Mouse (Mus musculus) thymus, adult 2 months (tissue): Measurements from ENCODE around the gene Galnt7. TPM values are rescaled to one million over a fixed set of nuclear protein-coding genes. Genes with fewer than 3 reads are reported as not detected.

Experiments used
- DNase-seq: peaks from one replicate; pipeline ENCODE4 v3.0.0; 2021
- H3K27ac ChIP-seq: fragments of 200-500 bp; 2 replicates; pipeline ENCODE4 v1.5.1; 2012; ENCODE audit warnings: low read length, control low read depth; ENCODE audit not compliant: control insufficient read depth, insufficient read depth
- H3K27me3 ChIP-seq: fragments of 200-500 bp; 2 replicates; pipeline ENCODE4 v1.6.1; 2012; ENCODE audit warnings: mild to moderate bottlenecking, low read length, moderate library complexity, mixed read lengths; ENCODE audit not compliant: control insufficient read depth, insufficient read depth
- H3K36me3 ChIP-seq: fragments of 200-500 bp; 2 replicates; pipeline ENCODE4 v1.6.1; 2012; ENCODE audit warnings: mild to moderate bottlenecking, low read length, moderate library complexity; ENCODE audit not compliant: control insufficient read depth, insufficient read depth
- H3K4me1 ChIP-seq: fragments of 200-500 bp; replicated peaks from 2 replicates; pipeline ENCODE4 v1.6.1; 2012; ENCODE audit warnings: low read length; ENCODE audit not compliant: control insufficient read depth, insufficient read depth
- H3K4me3 ChIP-seq: fragments of 200-500 bp; 2 replicates; pipeline ENCODE4 v1.5.1; 2012; ENCODE audit warnings: mild to moderate bottlenecking, low read length, control low read depth, moderate library complexity; ENCODE audit not compliant: control insufficient read depth, insufficient read depth
- CTCF ChIP-seq: fragments of 200-500 bp; IDR thresholded peaks from 2 replicates; pipeline ENCODE4 v1.5.1; 2012; ENCODE audit warnings: mild to moderate bottlenecking, control low read depth, low read length, moderate library complexity, borderline replicate concordance; ENCODE audit not compliant: control insufficient read depth, poor library complexity, insufficient read depth; ENCODE audit errors: extremely low read depth
- POLR2A ChIP-seq: fragments of 200-500 bp; IDR thresholded peaks from 2 replicates; pipeline ENCODE4 v1.6.1; 2012; ENCODE audit warnings: mild to moderate bottlenecking, low read length, control low read depth, moderate library complexity; ENCODE audit not compliant: control insufficient read depth, poor library complexity, insufficient read depth; ENCODE audit errors: extremely low read depth
- WGBS: fragments of 180-500 bp; shearing (Covaris S2); methylation state at CpG from one replicate; pipeline ENCODE4 v1.1.7; 2018; 5-methylcytosine and 5-hydroxymethylcytosine counted together
- polyA plus RNA-seq: library from polyadenylated mRNA; depleted of rRNA; stranded (reverse); fragments of >200 nt; gene quantifications from 2 replicates; pipeline ENCODE4 v1.2.3, GENCODE M21; 2012

The Galnt7 gene
- polyA plus RNA-seq, 1 experiment, result 9.1 TPM

DNA sequence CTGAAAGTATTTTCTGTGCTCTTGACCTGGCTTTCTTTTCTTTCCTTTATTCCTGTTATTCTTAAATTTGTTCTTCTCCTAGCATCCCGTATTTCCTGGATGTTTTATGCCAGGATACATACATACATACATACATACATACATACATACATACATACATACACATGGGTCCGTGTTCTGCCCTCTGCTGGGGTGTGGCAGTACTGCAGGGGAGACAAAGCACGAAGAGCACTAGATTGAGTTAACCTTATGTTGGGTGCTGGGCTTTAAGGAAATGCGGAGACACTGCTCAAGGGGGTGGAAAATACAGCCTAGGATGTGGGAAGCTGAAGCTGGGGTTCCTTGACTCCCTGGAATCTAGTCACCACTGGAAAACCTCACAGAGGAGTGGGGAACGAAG lies 149.2 kb downstream of the Galnt7 start:
- Histone ChIP-seq H3K4me1 (no peaks in the 10 kb centered on the region), H3K36me3 (no peaks in the 10 kb centered on the region), H3K27me3 (no peaks in the 10 kb centered on the region), H3K27ac (no peak overlapping the region), H3K4me3 (no peak overlapping the region)
- DNase-seq, result peak; percentile 88
- WGBS, result 34% methylated on average over 5 of the region's 5 CpGs
- TF ChIP-seq POLR2A, result no peak

DNA sequence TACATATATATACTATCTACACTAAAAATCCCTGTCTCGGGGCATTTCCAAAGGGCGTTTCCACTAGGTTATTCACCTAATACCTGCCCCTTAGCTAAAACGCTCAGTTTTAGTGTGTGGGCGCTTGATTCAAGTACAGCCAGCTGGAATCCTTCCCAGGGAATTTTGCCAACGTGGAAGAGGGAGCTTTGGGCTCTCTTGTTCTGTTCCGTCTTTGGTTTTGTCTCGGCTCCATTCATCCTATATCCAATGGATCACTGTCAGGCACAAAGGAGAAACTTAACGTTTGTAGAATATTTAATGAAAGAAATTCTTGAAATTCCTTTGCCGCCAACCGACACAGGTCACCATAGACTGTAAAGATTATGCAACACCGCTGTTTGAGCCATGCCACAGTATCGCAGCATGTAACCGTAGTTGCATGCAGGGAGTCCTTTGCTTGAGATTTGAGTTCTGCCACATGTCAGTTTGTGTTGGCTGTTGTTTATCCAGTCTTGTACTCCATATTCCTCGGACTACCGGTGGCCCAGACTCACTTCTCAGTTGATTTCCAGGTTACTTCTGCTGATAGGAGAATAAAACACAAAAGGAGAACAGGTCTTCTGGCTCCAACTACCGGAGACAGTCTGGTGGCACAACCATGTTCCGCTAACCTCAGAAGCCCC lies 153.9 kb downstream of the Galnt7 start:
- DNase-seq, result no peak
- H3K4me3 ChIP-seq, result no peak overlapping the region
- no peaks in the 10 kb centered on the region for H3K27me3 ChIP-seq
- WGBS, result 92% methylated on average over 17 of the region's 17 CpGs
- no peaks in the 10 kb centered on the region for H3K36me3 ChIP-seq
- H3K27ac ChIP-seq, result no peak overlapping the region
- TF ChIP-seq CTCF, result no peak
- TF ChIP-seq POLR2A, result no peak
- no peaks in the 10 kb centered on the region for H3K4me1 ChIP-seq

GRCm38 (mm10) chr8:57498494-57498846 lies 154.4 kb downstream of the Galnt7 start:
- Histone ChIP-seq H3K27me3 (no peaks in the 10 kb centered on the region), H3K4me1 (no peaks in the 10 kb centered on the region), H3K27ac (no peak overlapping the region), H3K4me3 (no peak overlapping the region), H3K36me3 (no peaks in the 10 kb centered on the region)
- WGBS, result 95% methylated on average over 8 of the region's 8 CpGs
- no peak for TF ChIP-seq CTCF
- no peak for TF ChIP-seq POLR2A
- DNase-seq, result no peak

GRCm38 (mm10) chr8:57491873-57492272 lies 161.0 kb downstream of the Galnt7 start:
- 96% methylated on average over 4 of the region's 4 CpGs for WGBS
- Histone ChIP-seq H3K4me3 (no peak overlapping the region), H3K27ac (no peak overlapping the region)

GRCm38 (mm10) chr8:57489896-57490295 lies 162.9 kb downstream of the Galnt7 start:
- Histone ChIP-seq H3K27ac (no peak overlapping the region), H3K36me3 (no peaks in the 10 kb centered on the region), H3K4me1 (0 out of 2 replicates have a peak, but pooled peaks cover 2% of the 10 kb centered on the region), H3K27me3 (no peaks in the 10 kb centered on the region), H3K4me3 (no peak overlapping the region)
- no peak for TF ChIP-seq POLR2A
- no peak for TF ChIP-seq CTCF
- no peak for DNase-seq

More at GRCm38 (mm10) chr8:57491873-57492272, 161.0 kb downstream of the Galnt7 start:
- no peaks in the 10 kb centered on the region for H3K36me3 ChIP-seq
- TF ChIP-seq POLR2A (no peak), CTCF (no peak)
- no peak for DNase-seq
- no peaks in the 10 kb centered on the region for H3K4me1 ChIP-seq
- H3K27me3 ChIP-seq, result no peaks in the 10 kb centered on the region

DNA sequence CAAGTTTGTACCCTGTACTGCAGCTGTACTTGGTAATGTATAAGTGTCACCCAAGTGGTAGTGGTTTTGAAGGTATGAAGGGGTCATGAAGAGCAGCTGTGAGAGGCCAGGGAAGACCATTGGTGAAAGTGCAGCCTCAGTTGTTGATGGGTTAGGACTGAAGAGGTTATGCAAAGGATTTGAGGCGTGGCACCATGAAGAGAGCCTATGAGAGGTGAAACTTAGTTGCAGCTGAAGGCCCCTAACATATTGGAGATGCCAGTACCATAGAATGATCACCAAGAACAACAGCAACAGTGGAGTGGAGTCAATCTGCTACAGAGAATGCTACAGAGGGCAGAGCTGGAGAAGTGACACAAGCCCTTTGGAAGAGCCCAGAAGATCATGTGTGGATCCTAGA lies 163.5 kb downstream of the Galnt7 start:
- 98% methylated on average over 1 of the region's 1 CpGs for WGBS
- H3K27me3 ChIP-seq, result no peaks in the 10 kb centered on the region
- H3K4me3 ChIP-seq, result no peak overlapping the region
- no peaks in the 10 kb centered on the region for H3K36me3 ChIP-seq
- 0 out of 2 replicates have a peak, but pooled peaks cover 2% of the 10 kb centered on the region for H3K4me1 ChIP-seq
- DNase-seq, result no peak
- no peak overlapping the region for H3K27ac ChIP-seq
- TF ChIP-seq CTCF (no peak), POLR2A (no peak)

DNA sequence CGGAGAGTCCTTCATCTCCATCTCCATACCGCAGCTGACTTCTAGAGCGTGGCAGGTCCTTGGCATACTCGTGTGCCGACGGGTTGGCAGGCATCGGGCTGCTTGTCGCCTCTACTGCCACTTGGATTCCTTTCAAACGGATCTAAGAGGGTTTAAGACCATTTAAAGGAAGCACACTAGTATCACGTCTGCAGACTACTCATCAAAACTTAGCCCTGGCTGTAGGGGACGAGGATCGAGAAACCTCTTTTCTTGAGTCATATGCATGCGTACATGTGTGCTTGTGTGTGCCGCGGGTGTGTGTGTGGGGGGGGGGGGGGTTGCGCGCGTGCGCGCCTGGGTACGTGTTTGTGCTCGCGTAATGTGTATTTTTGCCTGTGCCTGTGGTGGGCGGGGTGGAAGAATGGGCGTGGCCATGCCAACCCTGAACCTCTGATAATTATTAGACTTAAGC lies 164.5 kb downstream of the Galnt7 start:
- peak overlapping the region; percentile 81 for H3K27ac ChIP-seq
- no peaks in the 10 kb centered on the region for H3K27me3 ChIP-seq
- peak overlapping the region; percentile 72 for H3K4me3 ChIP-seq
- under 1% methylated on average over 25 of the region's 25 CpGs for WGBS
- TF ChIP-seq CTCF, result no peak
- TF ChIP-seq POLR2A, result no peak
- 0 out of 2 replicates have a peak, but pooled peaks cover 2% of the 10 kb centered on the region for H3K4me1 ChIP-seq
- no peaks in the 10 kb centered on the region for H3K36me3 ChIP-seq
- peak; percentile 69 for DNase-seq
